Comparison of ENCODE assay signal across 11 mouse cellular contexts in the genomic region with DNA sequence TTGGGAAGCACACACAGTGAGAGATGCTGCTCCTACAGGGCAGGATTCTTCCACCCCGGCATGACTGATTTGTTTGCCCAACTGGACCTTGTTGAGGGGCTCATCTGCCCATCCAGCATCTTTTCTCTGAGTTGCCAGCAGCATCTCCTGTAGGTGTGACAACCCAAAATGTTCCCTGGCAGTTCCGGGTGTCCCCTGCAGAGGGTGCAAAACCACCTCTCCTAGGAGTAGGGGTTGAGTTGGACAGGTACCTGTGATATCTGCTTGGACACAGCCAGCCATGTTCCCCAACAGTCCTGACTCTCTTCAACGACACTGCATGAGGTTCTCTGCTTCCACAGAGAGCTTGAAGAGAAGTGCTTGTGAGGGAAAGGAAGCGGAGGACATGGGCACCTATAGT. TPM values are rescaled to one million over a fixed set of nuclear protein-coding genes. Genes with fewer than 3 reads are reported as not detected.
A peak's percentile ranks its signal among the peaks of the same experiment; 100 is the strongest.
DNase-seq lines count a peak whose midpoint lies in the region; ATAC-seq lines count a peak whose summit lies in the region.
"Had no signal": no experiment of that assay in that cellular context is flagged by ENCODE, and none has a peak within 500 bp of the region (broad histone marks: within the 10 kb centered on the region; RNA-seq: fewer than 3 reads in every experiment).

No protein-coding gene starts in this region.

- 91% methylated on average over 4 of the region's 4 CpGs for WGBS in kidney, embryonic 14.5 days

- peak; percentile 43 for DNase-seq in kidney, adult 9 months
- DNase-seq in NIH3T3 (ENCODE audit: low read depth), result peak; percentile 29
- DNase-seq in kidney, postnatal 14 days, result peak; percentile 27
- DNase-seq in spleen, postnatal 4 days (ENCODE audit: low spot score in 2 of 2), result peak; percentile 39 to 71
- no peak for DNase-seq in MN1 (ENCODE audit: low spot score)
- no peak for DNase-seq in frontal cortex, adult 2 months (ENCODE audit: extremely low spot score in 1 of 2, low spot score in 1 of 2)
- DNase-seq in gastrocnemius, postnatal 4 days (ENCODE audit: low spot score in 2 of 2), result no peak
- DNase-seq: cerebellum, adult 11-12 months; gastrocnemius, postnatal 14 days had no signal

- no peaks in the 10 kb centered on the region for H3K4me1 ChIP-seq in kidney, embryonic 14.5 days (ENCODE audit: control insufficient read depth, insufficient read depth, low read length)
- H3K4me1 ChIP-seq: liver, embryonic 15.5 days had no signal

- H3K27ac ChIP-seq in kidney, embryonic 14.5 days (ENCODE audit: low read depth, low read length), result no peak overlapping the region
- H3K27ac ChIP-seq: liver, embryonic 15.5 days had no signal

- H3K4me3 ChIP-seq in kidney, embryonic 14.5 days (ENCODE audit: low read length), result no peak overlapping the region
- H3K4me3 ChIP-seq: liver, embryonic 15.5 days had no signal

- ATAC-seq in kidney, embryonic 14.5 days (ENCODE audit: low FRiP score, low TSS enrichment), result no peak

- no peaks in the 10 kb centered on the region for H3K9me3 ChIP-seq in kidney, embryonic 14.5 days (ENCODE audit: control insufficient read depth, low read length)
- H3K9me3 ChIP-seq: liver, embryonic 15.5 days had no signal

- no peak overlapping the region for H3K9ac ChIP-seq in kidney, embryonic 14.5 days (ENCODE audit: low read depth, low read length)
- H3K9ac ChIP-seq: liver, embryonic 15.5 days had no signal

- no peaks in the 10 kb centered on the region for H3K36me3 ChIP-seq in kidney, embryonic 14.5 days (ENCODE audit: control insufficient read depth, insufficient read depth, low read length)
- H3K36me3 ChIP-seq: liver, embryonic 15.5 days had no signal

- no peaks in the 10 kb centered on the region for H3K27me3 ChIP-seq in kidney, embryonic 14.5 days (ENCODE audit: control insufficient read depth, insufficient read depth, low read length)

- H3K4me2 ChIP-seq in kidney, embryonic 14.5 days (replicated peaks; ENCODE audit: low read depth, low read length), result no peak overlapping the region
- H3K4me2 ChIP-seq: liver, embryonic 15.5 days had no signal

RNA-seq across cellular contexts. Expression of gene Gpr161, which starts 5.8 kb away (rescaled TPM):
- 2.0 and 2.4 TPM in 2 replicates for polyA plus RNA-seq in kidney, embryonic 14.5 days (2014; fragmentation: Nextera tagmentation; extraction: Ambion mirVana)
- 4.5 and 5.0 TPM in 2 replicates for polyA plus RNA-seq in frontal cortex, adult 2 months (2012; rRNA removed)
- 1 to 10 TPM; 6.1 to 7.2 TPM for total RNA-seq in gastrocnemius, postnatal 4 days (2021)

RNA-seq across cellular contexts. Expression of gene Tiprl, which starts 53.0 kb away (rescaled TPM):
- 94.5 and 103 TPM in 2 replicates for polyA plus RNA-seq in kidney, embryonic 14.5 days (2014; fragmentation: Nextera tagmentation; extraction: Ambion mirVana)
- 52.7 and 56.3 TPM in 2 replicates for polyA plus RNA-seq in frontal cortex, adult 2 months (2012; rRNA removed)
- 10 to 100 TPM; 32.1 to 34.1 TPM for total RNA-seq in gastrocnemius, postnatal 4 days (2021)

Comparison
In these comparisons a context has a peak if more than half of its experiments do, and no peak if none do; other contexts are left out.
1. DNase-seq: peak in kidney, adult 9 months (single experiment), NIH3T3 (single experiment), kidney, postnatal 14 days (single experiment) and spleen, postnatal 4 days (2 of 2); none in MN1 (single experiment), frontal cortex, adult 2 months (0 of 2) and gastrocnemius, postnatal 4 days (0 of 2).